Mouse (Mus musculus) forebrain, embryonic 14.5 days (tissue): ENCODE measurements around the gene Prr11. TPM values are rescaled to one million over a fixed set of nuclear protein-coding genes. Genes with fewer than 3 reads are reported as not detected.
A peak's percentile ranks its signal among the peaks of the same experiment; 100 is the strongest.

ENCODE experiments used
- ATAC-seq: fragments of 200-750 bp; cut with Nextera tagmentation; 2 replicates; pipeline ENCODE4 v1.8.0; 2017; ENCODE audit warnings: mild to moderate bottlenecking, moderate library complexity
- DNase-seq: peaks from one replicate; pipeline ENCODE4 v3.0.0-alpha.2; 2015; ENCODE audit warnings: low spot score
- H3K27ac ChIP-seq: fragments of 300-500 bp; sonication (generic); 2 replicates; pipeline ENCODE4 v1.5.1; 2014; ENCODE audit warnings: low read depth, mild to moderate bottlenecking, control low read depth, low read length, moderate library complexity
- H3K27me3 ChIP-seq: fragments of 300-500 bp; sonication (generic); replicated peaks from 2 replicates; pipeline ENCODE4 v1.6.1; 2014; ENCODE audit warnings: low read length, control low read depth, mixed read lengths; ENCODE audit not compliant: control insufficient read depth, insufficient read depth
- H3K36me3 ChIP-seq: fragments of 300-500 bp; sonication (generic); 2 replicates; pipeline ENCODE4 v1.6.1; 2014; ENCODE audit warnings: low read length, control low read depth; ENCODE audit not compliant: control insufficient read depth, insufficient read depth
- H3K4me1 ChIP-seq: fragments of 300-500 bp; sonication (generic); 2 replicates; pipeline ENCODE4 v1.6.1; 2014; ENCODE audit warnings: antibody characterized with exemption, low read length, control low read depth; ENCODE audit not compliant: control insufficient read depth, insufficient read depth
- H3K4me2 ChIP-seq: fragments of 300-500 bp; sonication (generic); 2 replicates; pipeline ENCODE4 v1.6.1; 2014; ENCODE audit warnings: mild to moderate bottlenecking, control low read depth, low read length
- H3K4me3 ChIP-seq: fragments of 300-500 bp; sonication (generic); 2 replicates; pipeline ENCODE4 v1.5.1; 2014; ENCODE audit warnings: low read depth, low read length, control low read depth
- H3K9ac ChIP-seq: fragments of 300-500 bp; sonication (generic); 2 replicates; pipeline ENCODE4 v1.6.1; 2014; ENCODE audit warnings: mild to moderate bottlenecking, low read length, control low read depth, moderate library complexity
- H3K9me3 ChIP-seq: fragments of 300-500 bp; sonication (generic); replicated peaks from 2 replicates; pipeline ENCODE4 v1.6.1; 2016; ENCODE audit warnings: low read length, control low read depth, mixed read lengths; ENCODE audit not compliant: control insufficient read depth
- WGBS: fragments of 180-500 bp; shearing (Covaris S2); extraction: QIAGEN DNeasy Blood & Tissue Kit; methylation state at CpG from one replicate; pipeline ENCODE4 v1.1.7; 2014; 5-methylcytosine and 5-hydroxymethylcytosine counted together
- polyA plus RNA-seq: library from polyadenylated mRNA; unstranded; fragments of >200 nt; fragmentation: Nextera tagmentation; extraction: Ambion mirVana; gene quantifications from 2 replicates; pipeline ENCODE4 v1.2.1, GENCODE M21; 2014

Gene Prr11
- polyA plus RNA-seq, 1 experiment from 2014 or later: 7.0 TPM

GRCm38 (mm10) chr11:87109519-87110171 lies 1.1 kb upstream of the Prr11 start:
- Histone ChIP-seq H3K4me1 (peaks cover 19% of the 10 kb centered on the region), H3K9me3 (no peaks in the 10 kb centered on the region), H3K27me3 (no peaks in the 10 kb centered on the region), H3K36me3 (peaks cover 36% of the 10 kb centered on the region), H3K9ac (peak overlapping the region; percentile 99), H3K4me2 (peak overlapping the region; percentile 50), H3K27ac (peak overlapping the region; percentile 94), H3K4me3 (peak overlapping the region; percentile 98)
- WGBS: under 1% methylated on average over 42 of the region's 42 CpGs
- no peak for ATAC-seq
- peak; percentile 46 for DNase-seq

- DNase-seq (peak; percentile 100), ATAC-seq (peak; percentile 99)
- Histone ChIP-seq H3K4me3 (peak within 1 kb of the TSS; percentile 98), H3K9ac (peak within 1 kb of the TSS; percentile 99), H3K9me3 (no peaks in the 10 kb centered on the region), H3K27me3 (no peaks in the 10 kb centered on the region), H3K36me3 (peaks cover 37% of the 10 kb centered on the region), H3K4me2 (peak within 1 kb of the TSS; percentile 61), H3K27ac (peak within 1 kb of the TSS; percentile 94), H3K4me1 (peaks cover 19% of the 10 kb centered on the region)
- WGBS: under 1% methylated on average over 40 of the region's 40 CpGs
Measured at GRCm38 (mm10) chr11:87108755-87109518, 429 bp upstream of the Prr11 start, which contains the start of gene Ska2. Gene Ska2 (plus strand): TSS chr11:87109234.

GRCm38 (mm10) chr11:87087142-87087541 lies 21.4 kb downstream of the Prr11 start:
- no peaks in the 10 kb centered on the region for H3K9me3 ChIP-seq
- H3K27me3 ChIP-seq: no peaks in the 10 kb centered on the region
- H3K4me2 ChIP-seq: peak overlapping the region; percentile 79
- 59% methylated on average over 2 of the region's 2 CpGs for WGBS
- ATAC-seq (no peak), DNase-seq (no peak)
- H3K4me3 ChIP-seq: peak overlapping the region; percentile 91
- no peak overlapping the region for H3K27ac ChIP-seq
- H3K4me1 ChIP-seq: peaks cover 16% of the 10 kb centered on the region
- peak overlapping the region; percentile 80 for H3K9ac ChIP-seq
- peaks cover 41% of the 10 kb centered on the region for H3K36me3 ChIP-seq

GRCm38 (mm10) chr11:87086290-87086984 lies 22.1 kb downstream of the Prr11 start, which contains the start of gene Smg8:
Gene Smg8 (minus strand): TSS chr11:87086774.
- H3K4me1 ChIP-seq: peaks cover 16% of the 10 kb centered on the region
- peaks cover 42% of the 10 kb centered on the region for H3K36me3 ChIP-seq
- H3K27me3 ChIP-seq: no peaks in the 10 kb centered on the region
- under 1% methylated on average over 43 of the region's 43 CpGs for WGBS
- DNase-seq: peak; percentile 91
- H3K9me3 ChIP-seq: no peaks in the 10 kb centered on the region
- peak; percentile 95 for ATAC-seq
- H3K4me2 ChIP-seq: peak within 1 kb of the TSS; percentile 79
- peak within 1 kb of the TSS; percentile 80 for H3K9ac ChIP-seq
- H3K27ac ChIP-seq: peak within 1 kb of the TSS; percentile 31; the same call in 1 of the 2 replicates
- peak within 1 kb of the TSS; percentile 91 for H3K4me3 ChIP-seq

- 92% methylated on average over 13 of the region's 13 CpGs for WGBS
- DNase-seq (no peak), ATAC-seq (no peak)
- Histone ChIP-seq H3K36me3 (peaks cover 42% of the 10 kb centered on the region), H3K27me3 (no peaks in the 10 kb centered on the region), H3K9ac (no peak overlapping the region), H3K4me3 (peak overlapping the region; percentile 91), H3K27ac (no peak overlapping the region), H3K9me3 (no peaks in the 10 kb centered on the region), H3K4me2 (peak overlapping the region; percentile 79), H3K4me1 (peaks cover 16% of the 10 kb centered on the region)
Measured at GRCm38 (mm10) chr11:87085461-87085860, 23.0 kb downstream of the Prr11 start.

DNA sequence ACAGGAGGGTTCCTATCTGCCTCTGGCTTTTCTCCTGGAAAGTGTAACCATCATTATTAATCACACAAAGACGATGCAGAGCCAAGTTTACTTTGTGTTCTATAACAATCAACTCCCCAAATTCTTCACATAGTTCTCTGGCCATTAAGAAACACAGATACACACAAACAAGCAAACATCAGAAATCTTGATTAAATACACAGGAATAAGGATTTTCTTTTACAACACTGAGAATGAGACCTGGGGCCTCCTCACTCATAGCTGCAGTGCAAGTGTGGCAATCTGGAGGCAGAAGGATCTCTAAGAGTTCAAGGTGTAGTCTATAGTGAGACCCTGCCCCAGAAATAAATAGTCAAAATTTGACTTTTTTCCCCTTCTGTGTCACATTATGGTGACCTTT lies 24.8 kb downstream of the Prr11 start:
- WGBS: 70% methylated on average over 1 of the region's 1 CpGs
- peaks cover 50% of the 10 kb centered on the region for H3K36me3 ChIP-seq
- H3K4me1 ChIP-seq: peaks cover 16% of the 10 kb centered on the region
- H3K9me3 ChIP-seq: no peaks in the 10 kb centered on the region
- H3K9ac ChIP-seq: no peak overlapping the region
- no peak overlapping the region for H3K4me3 ChIP-seq
- H3K27ac ChIP-seq: no peak overlapping the region
- no peak overlapping the region for H3K4me2 ChIP-seq
- H3K27me3 ChIP-seq: no peaks in the 10 kb centered on the region
- ATAC-seq (no peak), DNase-seq (no peak)

GRCm38 (mm10) chr11:87073866-87074440 lies 34.6 kb downstream of the Prr11 start, which contains the start of gene Gdpd1:
Gene Gdpd1 (minus strand): TSS chr11:87074062.
- under 1% methylated on average over 43 of the region's 43 CpGs for WGBS
- peaks cover 22% of the 10 kb centered on the region for H3K36me3 ChIP-seq

GRCm38 (mm10) chr11:87073343-87073865 lies 35.1 kb downstream of the Prr11 start:
- Histone ChIP-seq H3K4me1 (peaks cover 21% of the 10 kb centered on the region), H3K36me3 (peaks cover 22% of the 10 kb centered on the region), H3K9ac (peak overlapping the region; percentile 97), H3K27me3 (no peaks in the 10 kb centered on the region), H3K9me3 (no peaks in the 10 kb centered on the region), H3K4me3 (peak overlapping the region; percentile 79), H3K27ac (peak overlapping the region; percentile 99), H3K4me2 (peak overlapping the region; percentile 63)
- ATAC-seq (peak; percentile 81), DNase-seq (peak; percentile 87)
- WGBS: under 1% methylated on average over 24 of the region's 24 CpGs

More at GRCm38 (mm10) chr11:87073866-87074440, 34.6 kb downstream of the Prr11 start, which contains the start of gene Gdpd1:
- H3K9me3 ChIP-seq: no peaks in the 10 kb centered on the region
- peak within 1 kb of the TSS; percentile 99 for H3K27ac ChIP-seq
- ATAC-seq (peak; percentile 97), DNase-seq (peak; percentile 98)
- peaks cover 21% of the 10 kb centered on the region for H3K4me1 ChIP-seq
- H3K4me2 ChIP-seq: peak within 1 kb of the TSS; percentile 63
- no peaks in the 10 kb centered on the region for H3K27me3 ChIP-seq
- peak within 1 kb of the TSS; percentile 79 for H3K4me3 ChIP-seq
- H3K9ac ChIP-seq: peak within 1 kb of the TSS; percentile 97
